Mouse (Mus musculus) stomach, embryonic 15.5 days (tissue): ENCODE measurements around the gene Nup133. TPM values are rescaled to one million over a fixed set of nuclear protein-coding genes. Genes with fewer than 3 reads are reported as not detected.
A peak's percentile ranks its signal among the peaks of the same experiment; 100 is the strongest.

Experiments
- ATAC-seq: fragments of 200-750 bp; cut with Nextera tagmentation; 2 replicates; pipeline ENCODE4 v1.8.0; 2017; ENCODE audit warnings: low read depth, moderate number of reproducible peaks, moderate TSS enrichment; ENCODE audit not compliant: insufficient read depth, low FRiP score
- H3K27ac ChIP-seq: fragments of 300-500 bp; sonication (generic); 2 replicates; pipeline ENCODE4 v1.5.1; 2015; ENCODE audit warnings: mild to moderate bottlenecking, inconsistent platforms
- H3K27me3 ChIP-seq: fragments of 300-500 bp; sonication (generic); replicated peaks from 2 replicates; pipeline ENCODE4 v1.6.1; 2015; ENCODE audit warnings: inconsistent platforms
- H3K36me3 ChIP-seq: fragments of 300-500 bp; sonication (generic); 2 replicates; pipeline ENCODE4 v1.6.1; 2015; ENCODE audit warnings: inconsistent platforms
- H3K4me1 ChIP-seq: fragments of 300-500 bp; sonication (generic); 2 replicates; pipeline ENCODE4 v1.6.1; 2015; ENCODE audit warnings: inconsistent platforms
- H3K4me2 ChIP-seq: fragments of 300-500 bp; sonication (generic); 2 replicates; pipeline ENCODE4 v1.6.1; 2015; ENCODE audit warnings: mild to moderate bottlenecking, inconsistent platforms
- H3K4me3 ChIP-seq: fragments of 300-500 bp; sonication (generic); replicated peaks from 2 replicates; pipeline ENCODE4 v1.5.1; 2015; ENCODE audit warnings: inconsistent platforms
- H3K9ac ChIP-seq: fragments of 300-500 bp; sonication (generic); 2 replicates; pipeline ENCODE4 v1.6.1; 2015; ENCODE audit warnings: inconsistent platforms
- H3K9me3 ChIP-seq: fragments of 300-500 bp; sonication (generic); 2 replicates; pipeline ENCODE4 v1.6.1; 2016; ENCODE audit warnings: inconsistent platforms
- WGBS: fragments of 180-500 bp; shearing (Covaris S2); methylation state at CpG from one replicate; pipeline ENCODE4 v1.1.7; 2015; 5-methylcytosine and 5-hydroxymethylcytosine counted together
- polyA plus RNA-seq: library from polyadenylated mRNA; unstranded; fragments of >200 nt; fragmentation: Nextera tagmentation; extraction: Ambion mirVana; gene quantifications from 2 replicates; pipeline ENCODE4 v1.2.1, GENCODE M21; 2015

Gene Nup133
- polyA plus RNA-seq, result 23.3 and 32.8 TPM in 2 replicates

GRCm38 (mm10) chr8:123948942-123949685 is at the start of gene Nup133:
TSS of gene Nup133 (minus strand) at chr8:123949265.
- Histone ChIP-seq H3K9ac (peak within 1 kb of the TSS; percentile 92), H3K27me3 (no peaks in the 10 kb centered on the region), H3K4me2 (peak within 1 kb of the TSS; percentile 83), H3K9me3 (no peaks in the 10 kb centered on the region), H3K4me1 (peaks cover 5% of the 10 kb centered on the region; the same call in 1 of the 2 replicates), H3K27ac (peak within 1 kb of the TSS; percentile 93), H3K36me3 (peaks cover 10% of the 10 kb centered on the region), H3K4me3 (peak within 1 kb of the TSS; percentile 100)
- under 1% methylated on average over 77 of the region's 77 CpGs for WGBS
- peak; percentile 77 for ATAC-seq

- H3K4me3 ChIP-seq, result no peak overlapping the region
- H3K27me3 ChIP-seq, result no peaks in the 10 kb centered on the region
- H3K36me3 ChIP-seq, result peaks cover 20% of the 10 kb centered on the region
- 0 out of 2 replicates have a peak, but pooled peaks cover 9% of the 10 kb centered on the region for H3K4me1 ChIP-seq
- H3K4me2 ChIP-seq, result no peak overlapping the region
- ATAC-seq, result peak; percentile 79
- 60% methylated on average over 3 of the region's 3 CpGs for WGBS
- H3K27ac ChIP-seq, result peak overlapping the region; percentile 85
- no peak overlapping the region for H3K9ac ChIP-seq
- no peaks in the 10 kb centered on the region for H3K9me3 ChIP-seq
These were observed 44.9 kb upstream of the Nup133 start for GRCm38 (mm10) chr8:123993997-123994396.

GRCm38 (mm10) chr8:123993597-123993996 is 44.5 kb upstream of the Nup133 start:
- ATAC-seq, result peak; percentile 25; the same call in 1 of the 2 replicates

GRCm38 (mm10) chr8:123992587-123992986 is 43.5 kb upstream of the Nup133 start:
- no peak for ATAC-seq

More at GRCm38 (mm10) chr8:123993597-123993996, 44.5 kb upstream of the Nup133 start:
- 69% methylated on average over 5 of the region's 5 CpGs for WGBS
- no peak overlapping the region for H3K9ac ChIP-seq
- H3K27ac ChIP-seq, result peak overlapping the region; percentile 84
- H3K36me3 ChIP-seq, result peaks cover 19% of the 10 kb centered on the region
- H3K4me1 ChIP-seq, result 0 out of 2 replicates have a peak, but pooled peaks cover 9% of the 10 kb centered on the region
- H3K9me3 ChIP-seq, result no peaks in the 10 kb centered on the region
- no peak overlapping the region for H3K4me3 ChIP-seq
- no peaks in the 10 kb centered on the region for H3K27me3 ChIP-seq
- no peak overlapping the region for H3K4me2 ChIP-seq

GRCm38 (mm10) chr8:123990277-123991049 is 41.4 kb upstream of the Nup133 start:
- H3K4me3 ChIP-seq, result no peak overlapping the region
- H3K27me3 ChIP-seq, result no peaks in the 10 kb centered on the region
- H3K36me3 ChIP-seq, result peaks cover 6% of the 10 kb centered on the region; the same call in 1 of the 2 replicates
- ATAC-seq, result peak; percentile 15; the same call in 1 of the 2 replicates
- no peaks in the 10 kb centered on the region for H3K9me3 ChIP-seq
- 71% methylated on average over 13 of the region's 13 CpGs for WGBS
- no peak overlapping the region for H3K9ac ChIP-seq
- H3K27ac ChIP-seq, result peak overlapping the region; percentile 26; the same call in 1 of the 2 replicates
- H3K4me1 ChIP-seq, result peaks cover 9% of the 10 kb centered on the region; the same call in 1 of the 2 replicates
- H3K4me2 ChIP-seq, result no peak overlapping the region

More at GRCm38 (mm10) chr8:123992587-123992986, 43.5 kb upstream of the Nup133 start:
- Histone ChIP-seq H3K9me3 (no peaks in the 10 kb centered on the region), H3K4me2 (no peak overlapping the region), H3K36me3 (peaks cover 15% of the 10 kb centered on the region), H3K9ac (no peak overlapping the region), H3K4me1 (peaks cover 9% of the 10 kb centered on the region; the same call in 1 of the 2 replicates), H3K27ac (0 out of 2 replicates have a peak overlapping the region, but pooled peaks have one; percentile 40), H3K27me3 (no peaks in the 10 kb centered on the region), H3K4me3 (no peak overlapping the region)
- 77% methylated on average over 8 of the region's 8 CpGs for WGBS

GRCm38 (mm10) chr8:123989128-123989527 is 40.1 kb upstream of the Nup133 start:
- 39% methylated on average over 7 of the region's 7 CpGs for WGBS
- no peak; the same call in 1 of the 2 replicates for ATAC-seq
- H3K4me1 ChIP-seq, result peaks cover 9% of the 10 kb centered on the region; the same call in 1 of the 2 replicates
- no peak overlapping the region for H3K9ac ChIP-seq
- 0 out of 2 replicates have a peak, but pooled peaks cover 2% of the 10 kb centered on the region for H3K36me3 ChIP-seq
- no peak overlapping the region for H3K4me3 ChIP-seq
- no peak overlapping the region for H3K4me2 ChIP-seq
- peak overlapping the region; percentile 76 for H3K27ac ChIP-seq
- H3K27me3 ChIP-seq, result no peaks in the 10 kb centered on the region
- H3K9me3 ChIP-seq, result no peaks in the 10 kb centered on the region

GRCm38 (mm10) chr8:123988605-123989038 is 39.6 kb upstream of the Nup133 start:
- WGBS, result 46% methylated on average over 6 of the region's 6 CpGs
- no peak overlapping the region for H3K4me3 ChIP-seq
- H3K9ac ChIP-seq, result no peak overlapping the region
- H3K4me2 ChIP-seq, result no peak overlapping the region
- ATAC-seq, result peak; percentile 89
- H3K9me3 ChIP-seq, result no peaks in the 10 kb centered on the region
- peaks cover 9% of the 10 kb centered on the region; the same call in 1 of the 2 replicates for H3K4me1 ChIP-seq
- H3K27ac ChIP-seq, result peak overlapping the region; percentile 76
- H3K27me3 ChIP-seq, result no peaks in the 10 kb centered on the region
- H3K36me3 ChIP-seq, result 0 out of 2 replicates have a peak, but pooled peaks cover 2% of the 10 kb centered on the region

GRCm38 (mm10) chr8:123982826-123983400 is 33.8 kb upstream of the Nup133 start, which contains the start of gene Abcb10:
TSS of gene Abcb10 (minus strand) at chr8:123983122.
- Histone ChIP-seq H3K27ac (peak within 1 kb of the TSS; percentile 96), H3K4me2 (peak within 1 kb of the TSS; percentile 93), H3K36me3 (no peaks in the 10 kb centered on the region), H3K9me3 (no peaks in the 10 kb centered on the region), H3K27me3 (no peaks in the 10 kb centered on the region), H3K4me3 (peak within 1 kb of the TSS; percentile 83), H3K4me1 (peaks cover 19% of the 10 kb centered on the region), H3K9ac (peak within 1 kb of the TSS; percentile 86)
- peak; percentile 95 for ATAC-seq
- under 1% methylated on average over 45 of the region's 56 CpGs for WGBS

- peak overlapping the region; percentile 86 for H3K9ac ChIP-seq
- ATAC-seq, result no peak
- no peaks in the 10 kb centered on the region for H3K27me3 ChIP-seq
- H3K4me3 ChIP-seq, result peak overlapping the region; percentile 83
- H3K36me3 ChIP-seq, result no peaks in the 10 kb centered on the region
- H3K4me1 ChIP-seq, result peaks cover 23% of the 10 kb centered on the region
- under 1% methylated on average over 48 of the region's 48 CpGs for WGBS
- H3K9me3 ChIP-seq, result no peaks in the 10 kb centered on the region
- H3K4me2 ChIP-seq, result peak overlapping the region; percentile 93
- peak overlapping the region; percentile 96 for H3K27ac ChIP-seq
These were observed 33.3 kb upstream of the Nup133 start for GRCm38 (mm10) chr8:123982291-123982793.

- Histone ChIP-seq H3K4me3 (peak overlapping the region; percentile 83), H3K36me3 (no peaks in the 10 kb centered on the region), H3K27me3 (no peaks in the 10 kb centered on the region), H3K9me3 (no peaks in the 10 kb centered on the region), H3K27ac (no peak overlapping the region), H3K4me1 (peaks cover 23% of the 10 kb centered on the region), H3K9ac (peak overlapping the region; percentile 12; the same call in 1 of the 2 replicates), H3K4me2 (peak overlapping the region; percentile 93)
- no peak for ATAC-seq
- 33% methylated on average over 4 of the region's 4 CpGs for WGBS
These were observed 32.6 kb upstream of the Nup133 start for GRCm38 (mm10) chr8:123981674-123982073.

GRCm38 (mm10) chr8:123980239-123980638 is 31.2 kb upstream of the Nup133 start:
- Histone ChIP-seq H3K9me3 (no peaks in the 10 kb centered on the region), H3K36me3 (no peaks in the 10 kb centered on the region), H3K4me1 (peaks cover 23% of the 10 kb centered on the region), H3K4me2 (no peak overlapping the region), H3K9ac (no peak overlapping the region), H3K4me3 (no peak overlapping the region), H3K27me3 (no peaks in the 10 kb centered on the region), H3K27ac (no peak overlapping the region)
- WGBS, result 71% methylated on average over 4 of the region's 4 CpGs
- ATAC-seq, result no peak
